Mouse (Mus musculus) lung, postnatal 0 days (tissue): ENCODE results near the gene Cirbp.

Source experiments
- CTCF ChIP-seq: IDR thresholded peaks from 2 replicates; pipeline ENCODE4 v1.5.1; 2016; ENCODE audit warnings: antibody characterized with exemption, mild to moderate bottlenecking
- EP300 ChIP-seq: IDR thresholded peaks from 2 replicates; pipeline ENCODE4 v1.6.1; 2016; ENCODE audit warnings: antibody characterized with exemption, mild to moderate bottlenecking, control low read depth

DNA sequence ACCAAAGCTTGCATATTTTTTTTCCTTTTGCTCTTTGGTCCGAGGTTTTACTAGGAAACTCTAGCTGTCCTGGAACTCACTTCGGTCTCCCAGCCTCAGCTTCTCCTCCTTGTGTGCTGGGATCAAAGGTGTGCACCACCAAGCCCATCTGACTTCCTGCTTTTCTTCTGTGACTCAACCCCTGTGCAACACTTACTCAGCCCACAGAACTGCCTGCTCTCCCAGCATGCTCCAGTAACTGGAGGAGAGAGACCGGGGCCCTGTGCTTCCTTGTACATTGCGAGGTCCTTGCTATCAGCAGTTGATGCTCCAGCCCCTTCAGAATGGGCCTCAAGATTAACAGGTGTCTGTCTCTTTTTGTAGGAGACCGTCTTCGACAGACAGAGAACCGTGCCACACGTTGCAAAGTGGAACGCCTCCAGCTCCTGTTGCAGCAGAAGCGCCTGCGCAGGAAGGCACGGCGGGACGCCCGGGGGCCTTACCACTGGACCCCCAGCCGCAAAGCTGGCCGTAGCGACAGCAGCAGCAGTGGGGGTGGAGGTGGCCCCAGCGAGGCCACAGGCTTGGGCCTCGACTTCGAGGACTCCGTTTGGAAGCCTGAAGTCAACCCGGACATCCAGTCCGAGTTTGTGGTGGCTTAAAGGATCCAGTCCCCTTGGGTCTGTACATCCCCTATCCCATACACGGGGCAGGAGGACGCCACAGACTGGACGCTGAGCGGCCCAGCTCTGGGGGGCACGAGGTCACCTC lies 9.6 kb upstream of the Cirbp start:
- TF ChIP-seq CTCF (no peak), EP300 (no peak)
